Mouse (Mus musculus): ENCODE measurements at regions not wholly inside any gene's neighbourhood (a gene's known extent, or its start where the extent isn't known, plus 50 kb on each side); places are given as distances from the start of the nearest gene placed in this dataset.

GRCm38 (mm10) chr2:170233426-170233825 is 85.5 kb upstream of the Zfp217 start:
- TF ChIP-seq CTCF (IDR thresholded peaks at IDR 0.05; ENCODE audit: insufficient read depth, low read depth, low read length): no peak
- TF ChIP-seq POLR2A (IDR thresholded peaks at IDR 0.05; ENCODE audit: insufficient read depth, low read depth, low read length): no peak
